Mouse (Mus musculus) liver, embryonic 15.5 days (tissue): Measurements from ENCODE around the gene Tmem97. TPM values are rescaled to one million over a fixed set of nuclear protein-coding genes. Genes with fewer than 3 reads are reported as not detected.
A peak's percentile ranks its signal among the peaks of the same experiment; 100 is the strongest.
"Not testable (repeated sequence)": the region's sequence is repeated elsewhere in the genome, so short reads cannot be mapped to it uniquely, and the experiment has no call there.

Experiments
- ATAC-seq: fragments of 200-750 bp; cut with Nextera tagmentation; 2 replicates; pipeline ENCODE4 v1.8.0; 2017; ENCODE audit warnings: moderate number of reproducible peaks, mild to moderate bottlenecking, moderate library complexity; ENCODE audit not compliant: insufficient read depth
- H3K27ac ChIP-seq: fragments of 300-500 bp; sonication (generic); replicated peaks from 2 replicates; pipeline ENCODE4 v1.5.1; 2015; ENCODE audit warnings: mild to moderate bottlenecking, inconsistent platforms
- H3K27me3 ChIP-seq: fragments of 300-500 bp; sonication (generic); 2 replicates; pipeline ENCODE4 v1.6.1; 2015; ENCODE audit warnings: mild to moderate bottlenecking, inconsistent platforms
- H3K36me3 ChIP-seq: fragments of 300-500 bp; sonication (generic); replicated peaks from 2 replicates; pipeline ENCODE4 v1.6.1; 2015; ENCODE audit warnings: moderate library complexity, mild to moderate bottlenecking, inconsistent platforms
- H3K4me1 ChIP-seq: fragments of 300-500 bp; sonication (generic); replicated peaks from 2 replicates; pipeline ENCODE4 v1.6.1; 2015; ENCODE audit warnings: inconsistent platforms
- H3K4me2 ChIP-seq: fragments of 300-500 bp; sonication (generic); 2 replicates; pipeline ENCODE4 v1.6.1; 2015; ENCODE audit warnings: moderate library complexity, mild to moderate bottlenecking, inconsistent platforms
- H3K4me3 ChIP-seq: fragments of 300-500 bp; sonication (generic); replicated peaks from 2 replicates; pipeline ENCODE4 v1.5.1; 2015; ENCODE audit warnings: mild to moderate bottlenecking, inconsistent platforms
- H3K9ac ChIP-seq: fragments of 300-500 bp; sonication (generic); 2 replicates; pipeline ENCODE4 v1.6.1; 2015; ENCODE audit warnings: moderate library complexity, mild to moderate bottlenecking, inconsistent platforms
- H3K9me3 ChIP-seq: fragments of 300-500 bp; sonication (generic); replicated peaks from 2 replicates; pipeline ENCODE4 v1.6.1; 2016; ENCODE audit warnings: inconsistent platforms
- WGBS: fragments of 180-500 bp; shearing (Covaris S2); methylation state at CpG from one replicate; pipeline ENCODE4 v1.1.7; 2015; ENCODE audit warnings: mixed read lengths; ENCODE audit not compliant: insufficient replicate concordance; 5-methylcytosine and 5-hydroxymethylcytosine counted together
- polyA plus RNA-seq: library from polyadenylated mRNA; unstranded; fragments of >200 nt; fragmentation: Nextera tagmentation; extraction: Ambion mirVana; gene quantifications from 2 replicates; pipeline ENCODE4 v1.2.1, GENCODE M21; 2015

Tmem97 gene
- polyA plus RNA-seq, 1 experiment from 2014 or later: 101 TPM

GRCm38 (mm10) chr11:78549491-78549987 is 1.0 kb downstream of the Tmem97 start:
- H3K4me1 ChIP-seq: peaks cover 52% of the 10 kb centered on the region
- H3K27ac ChIP-seq: peak overlapping the region; percentile 80
- 4% methylated on average over 5 of the region's 5 CpGs for WGBS
- H3K27me3 ChIP-seq: no peaks in the 10 kb centered on the region
- peak overlapping the region; percentile 94 for H3K4me2 ChIP-seq
- peak overlapping the region; percentile 71 for H3K9ac ChIP-seq
- no peaks in the 10 kb centered on the region for H3K9me3 ChIP-seq
- ATAC-seq: no peak
- H3K4me3 ChIP-seq: peak overlapping the region; percentile 79
- peaks cover 12% of the 10 kb centered on the region for H3K36me3 ChIP-seq

GRCm38 (mm10) chr11:78547718-78548460 is 2.7 kb downstream of the Tmem97 start:
- ATAC-seq: no peak
- H3K4me3 ChIP-seq: no peak overlapping the region
- no peaks in the 10 kb centered on the region for H3K27me3 ChIP-seq
- no peaks in the 10 kb centered on the region for H3K9me3 ChIP-seq
- H3K36me3 ChIP-seq: peaks cover 26% of the 10 kb centered on the region
- H3K4me1 ChIP-seq: peaks cover 52% of the 10 kb centered on the region
- H3K27ac ChIP-seq: no peak overlapping the region
- 42% methylated on average over 2 of the region's 2 CpGs for WGBS
- H3K9ac ChIP-seq: no peak overlapping the region
- H3K4me2 ChIP-seq: peak overlapping the region; percentile 94

GRCm38 (mm10) chr11:78545181-78545580 is 5.4 kb downstream of the Tmem97 start:
- no peak overlapping the region for H3K9ac ChIP-seq
- no peak overlapping the region for H3K4me2 ChIP-seq
- 33% methylated on average over 8 of the region's 8 CpGs for WGBS
- H3K27ac ChIP-seq: no peak overlapping the region
- H3K9me3 ChIP-seq: no peaks in the 10 kb centered on the region
- no peak overlapping the region for H3K4me3 ChIP-seq
- peaks cover 50% of the 10 kb centered on the region for H3K36me3 ChIP-seq
- no peaks in the 10 kb centered on the region for H3K27me3 ChIP-seq
- H3K4me1 ChIP-seq: peaks cover 43% of the 10 kb centered on the region
- no peak for ATAC-seq

GRCm38 (mm10) chr11:78544449-78545111 is 6.0 kb downstream of the Tmem97 start:
- H3K27me3 ChIP-seq: no peaks in the 10 kb centered on the region
- H3K4me2 ChIP-seq: no peak overlapping the region
- 91% methylated on average over 7 of the region's 7 CpGs for WGBS
- no peak overlapping the region for H3K4me3 ChIP-seq
- no peak overlapping the region for H3K27ac ChIP-seq
- H3K9ac ChIP-seq: no peak overlapping the region
- ATAC-seq: no peak
- H3K36me3 ChIP-seq: peaks cover 56% of the 10 kb centered on the region
- H3K9me3 ChIP-seq: no peaks in the 10 kb centered on the region
- peaks cover 37% of the 10 kb centered on the region for H3K4me1 ChIP-seq

- Histone ChIP-seq H3K27me3 (no peaks in the 10 kb centered on the region), H3K4me2 (no peak overlapping the region), H3K4me1 (peaks cover 38% of the 10 kb centered on the region), H3K4me3 (no peak overlapping the region), H3K27ac (no peak overlapping the region), H3K9me3 (no peaks in the 10 kb centered on the region), H3K36me3 (peaks cover 65% of the 10 kb centered on the region), H3K9ac (no peak overlapping the region)
- 66% methylated on average over 3 of the region's 3 CpGs for WGBS
- ATAC-seq: no peak
Observed at GRCm38 (mm10) chr11:78540358-78540757, 10.2 kb downstream of the Tmem97 start.

GRCm38 (mm10) chr11:78536690-78537084 is 13.9 kb downstream of the Tmem97 start:
- Histone ChIP-seq H3K27ac (peak overlapping the region; percentile 90), H3K36me3 (peaks cover 32% of the 10 kb centered on the region), H3K4me2 (peak overlapping the region; percentile 95), H3K27me3 (no peaks in the 10 kb centered on the region), H3K4me3 (peak overlapping the region; percentile 86), H3K9ac (peak overlapping the region; percentile 87), H3K4me1 (peaks cover 45% of the 10 kb centered on the region), H3K9me3 (no peaks in the 10 kb centered on the region)
- under 1% methylated on average over 14 of the region's 14 CpGs for WGBS
- ATAC-seq: no peak

GRCm38 (mm10) chr11:78536080-78536689 is 14.4 kb downstream of the Tmem97 start, which contains the start of the genes Tnfaip1 and Ift20:
Gene Tnfaip1, minus strand, starts transcription at chr11:78536332.
Gene Ift20, plus strand, starts transcription at chr11:78536361.
- Histone ChIP-seq H3K4me2 (peak within 1 kb of the TSS; percentile 95), H3K9ac (peak within 1 kb of the TSS; percentile 87), H3K36me3 (peaks cover 28% of the 10 kb centered on the region), H3K4me3 (peak within 1 kb of the TSS; percentile 86), H3K27me3 (no peaks in the 10 kb centered on the region), H3K27ac (peak within 1 kb of the TSS; percentile 90), H3K9me3 (no peaks in the 10 kb centered on the region), H3K4me1 (peaks cover 45% of the 10 kb centered on the region)
- WGBS: under 1% methylated on average over 52 of the region's 52 CpGs
- peak; percentile 95 for ATAC-seq

GRCm38 (mm10) chr11:78535376-78536079 is 15.0 kb downstream of the Tmem97 start:
- Histone ChIP-seq H3K4me3 (peak overlapping the region; percentile 86), H3K27me3 (no peaks in the 10 kb centered on the region)

GRCm38 (mm10) chr11:78534516-78534915 is 16.1 kb downstream of the Tmem97 start:
- Histone ChIP-seq H3K9ac (no peak overlapping the region), H3K9me3 (no peaks in the 10 kb centered on the region), H3K27ac (no peak overlapping the region), H3K4me1 (peaks cover 45% of the 10 kb centered on the region), H3K4me2 (peak overlapping the region; percentile 95), H3K27me3 (no peaks in the 10 kb centered on the region), H3K4me3 (no peak overlapping the region; the same call in 1 of the 2 replicates), H3K36me3 (peaks cover 16% of the 10 kb centered on the region)
- WGBS: 61% methylated on average over 4 of the region's 4 CpGs
- ATAC-seq: no peak

More at GRCm38 (mm10) chr11:78535376-78536079, 15.0 kb downstream of the Tmem97 start:
- Histone ChIP-seq H3K9ac (peak overlapping the region; percentile 67), H3K27ac (peak overlapping the region; percentile 90), H3K4me2 (peak overlapping the region; percentile 95), H3K9me3 (no peaks in the 10 kb centered on the region), H3K4me1 (peaks cover 45% of the 10 kb centered on the region), H3K36me3 (peaks cover 22% of the 10 kb centered on the region)
- 1% methylated on average over 23 of the region's 23 CpGs for WGBS
- no peak for ATAC-seq

GRCm38 (mm10) chr11:78531515-78531914 is 19.1 kb downstream of the Tmem97 start:
- peaks cover 23% of the 10 kb centered on the region; the same call in 1 of the 2 replicates for H3K36me3 ChIP-seq
- H3K4me2 ChIP-seq, ATAC-seq, H3K9ac ChIP-seq, H3K27ac ChIP-seq, H3K4me3 ChIP-seq, H3K9me3 ChIP-seq, H3K27me3 ChIP-seq: not testable (repeated sequence)
- WGBS: 66% methylated on average over 10 of the region's 10 CpGs
- H3K4me1 ChIP-seq: peaks cover 19% of the 10 kb centered on the region
